Mouse (Mus musculus): ENCODE results near the gene Gm3012. TPM values are rescaled to one million over a fixed set of nuclear protein-coding genes. Genes with fewer than 3 reads are reported as not detected.
"Not testable (repeated sequence)": the region's sequence is repeated elsewhere in the genome, so short reads cannot be mapped to it uniquely, and the experiment has no call there.

Gm3012 gene
- not detected for total RNA-seq (2021)
- long read RNA-seq, experiment 1 = 0 reads
- long read RNA-seq, experiment 2 = 0 reads

DNA sequence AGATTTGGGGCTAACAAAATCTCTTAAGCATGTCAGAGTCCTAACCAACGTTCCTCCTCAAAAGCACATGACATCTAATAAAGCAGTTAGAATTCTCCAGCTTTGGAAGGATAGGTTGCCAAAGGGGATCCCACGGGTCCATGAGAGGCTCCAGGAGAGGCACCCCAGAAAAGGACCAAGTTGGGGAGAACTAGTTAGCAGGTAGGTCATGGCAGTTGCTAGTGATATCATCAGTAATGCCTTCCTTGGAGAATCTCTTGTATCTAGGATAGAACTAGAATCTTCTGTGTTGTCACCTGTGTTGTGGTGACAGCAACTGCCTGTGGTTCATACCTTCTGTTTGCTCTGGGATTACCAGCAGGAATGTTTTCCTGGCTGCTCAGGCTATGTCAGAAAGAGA, at the start of gene Gm3012:
TSS of gene Gm3012 (plus strand) at position 301 of the 400 bp plus-strand sequence.
- not testable (repeated sequence) for DNase-seq (ENCODE audit: low spot score)

DNA sequence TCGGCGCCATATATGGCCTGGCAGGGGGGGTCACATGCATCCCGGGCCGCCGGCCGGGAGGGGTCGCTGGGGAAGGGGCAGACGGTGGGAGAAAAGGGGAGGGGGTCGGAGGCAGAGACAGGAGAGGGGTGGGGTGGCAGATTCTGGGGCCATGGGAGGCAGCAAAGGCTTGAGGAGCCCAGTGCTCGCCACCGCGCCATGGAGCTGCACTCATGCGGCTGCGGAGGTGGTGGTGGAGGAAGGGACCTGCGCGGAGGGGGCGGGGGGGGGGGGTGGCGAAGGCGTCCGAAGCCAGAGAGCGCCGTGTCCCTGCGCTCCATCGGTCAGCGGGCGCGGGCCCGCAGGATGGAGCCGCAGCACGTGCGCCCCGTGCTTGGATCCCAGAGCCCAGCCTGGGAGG, 17.4 kb downstream of the Gm3012 start, which contains the start of gene Gm3020:
TSS of gene Gm3020 (plus strand) at position 301 of the 400 bp plus-strand sequence.
- not testable (repeated sequence) for DNase-seq (ENCODE audit: low spot score)

DNA sequence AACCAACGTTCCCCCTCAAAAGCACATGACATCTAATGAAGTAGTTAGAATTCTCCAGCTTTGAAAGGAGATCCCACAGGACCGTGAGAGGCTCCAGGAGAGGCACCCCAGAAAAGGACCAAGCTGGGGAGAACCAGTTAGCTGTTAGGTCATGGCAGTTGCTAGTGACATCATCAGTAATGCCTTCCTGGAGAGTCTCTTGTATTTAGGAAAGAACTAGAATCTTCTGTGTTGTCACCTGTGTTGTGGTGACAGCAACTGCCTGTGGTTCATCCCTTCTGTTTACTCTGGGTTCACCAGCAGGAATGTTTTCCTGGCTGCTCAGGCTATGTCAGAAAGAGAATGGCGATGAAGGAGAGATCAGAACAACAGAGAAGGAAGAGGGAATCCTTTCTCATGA, 54.2 kb downstream of the Gm3012 start, which contains the start of gene Gm3043:
TSS of gene Gm3043 (plus strand) at position 301 of the 400 bp plus-strand sequence.
- DNase-seq (ENCODE audit: low spot score) = not testable (repeated sequence)

Other genes starting within 250 kb of the Gm3012 start
- not detected for gene Gm10413, start 239.4 kb upstream of the Gm3012 start, total RNA-seq (2021)
- gene Gm10409, start 221.9 kb upstream of the Gm3012 start, total RNA-seq (2021) = under 1 TPM in 1 of 2 experiments, not detected in 1; 0.21 TPM
- gene Gm3005, start 206.4 kb upstream of the Gm3012 start, total RNA-seq (2021) = not detected
- gene Gm10408, start 185.1 kb upstream of the Gm3012 start, total RNA-seq (2021) = not detected
- under 1 TPM in 1 of 2 experiments, not detected in 1; 0.21 TPM for gene Gm3020, start 17.5 kb downstream of the Gm3012 start, total RNA-seq (2021)
- not detected for gene Gm3043, start 54.3 kb downstream of the Gm3012 start, total RNA-seq (2021)
- not detected for gene Gm3002, start 175.6 kb downstream of the Gm3012 start, total RNA-seq (2021)
- not detected for gene Gm3033, start 211.7 kb downstream of the Gm3012 start, total RNA-seq (2021)
- gene Gm2916, start 249.7 kb downstream of the Gm3012 start, total RNA-seq (2021) = not detected

All from gastrocnemius, adult 18-20 months (tissue).